ENCODE assay signal across 43 mouse cellular contexts in genomic region chr11:4041123-4041625, GRCm38 (mm10). TPM values are rescaled to one million over a fixed set of nuclear protein-coding genes. Genes with fewer than 3 reads are reported as not detected.
"Had no signal": no experiment of that assay in that cellular context is flagged by ENCODE, and none has a peak within 500 bp of the region (broad histone marks: within the 10 kb centered on the region; RNA-seq: fewer than 3 reads in every experiment).

No protein-coding gene starts in this region.

- DNase-seq: heart, postnatal 14 days; heart, postnatal 36 days; heart, postnatal 4 days; kidney, adult 11 months; kidney, adult 18-20 months; kidney, adult 2 months; kidney, adult 8-10 months; kidney, adult 9 months; kidney, postnatal 10 days; kidney, postnatal 14 days; kidney, postnatal 25 days; kidney, postnatal 36 days; kidney, postnatal 4 days; layer of hippocampus, adult 9-11 months; layer of hippocampus, postnatal 36 days had no signal

- ATAC-seq: hindbrain, embryonic 16.5 days; hindbrain, postnatal 0 days; inflammation-experienced regulatory T-cells, adult 6 months; intestine, embryonic 15.5 days; intestine, embryonic 16.5 days; intestine, postnatal 0 days had no signal

- H3K27ac ChIP-seq: heart, embryonic 13.5 days; heart, embryonic 15.5 days; hindbrain, embryonic 10.5 days; hindbrain, embryonic 12.5 days; hindbrain, embryonic 13.5 days; hindbrain, embryonic 14.5 days; hindbrain, embryonic 15.5 days; hindbrain, postnatal 0 days; intestine, embryonic 15.5 days; kidney, embryonic 15.5 days; kidney, postnatal 0 days; layer of hippocampus, adult 2 months; left cerebral cortex, adult 2 months had no signal

- H3K4me1 ChIP-seq: heart, embryonic 12.5 days; heart, embryonic 13.5 days; heart, embryonic 15.5 days; hindbrain, embryonic 10.5 days; hindbrain, embryonic 12.5 days; hindbrain, embryonic 13.5 days; hindbrain, embryonic 15.5 days; intestine, embryonic 15.5 days; kidney, embryonic 15.5 days had no signal

- H3K36me3 ChIP-seq: heart, embryonic 12.5 days; heart, embryonic 13.5 days; heart, embryonic 15.5 days; hindbrain, embryonic 10.5 days; hindbrain, embryonic 12.5 days; hindbrain, embryonic 13.5 days; hindbrain, embryonic 15.5 days; intestine, embryonic 15.5 days; kidney, embryonic 15.5 days had no signal

- H3K27me3 ChIP-seq: heart, embryonic 12.5 days; heart, embryonic 15.5 days; hindbrain, embryonic 12.5 days; hindbrain, embryonic 13.5 days; hindbrain, embryonic 15.5 days; intestine, embryonic 15.5 days; kidney, embryonic 15.5 days had no signal

- H3K9ac ChIP-seq: heart, embryonic 12.5 days; heart, embryonic 13.5 days; heart, embryonic 15.5 days; hindbrain, embryonic 12.5 days; hindbrain, embryonic 13.5 days; hindbrain, embryonic 14.5 days; hindbrain, embryonic 15.5 days; intestine, embryonic 15.5 days; kidney, embryonic 15.5 days had no signal

- H3K9me3 ChIP-seq: heart, embryonic 13.5 days; heart, embryonic 15.5 days; hindbrain, embryonic 10.5 days; hindbrain, embryonic 12.5 days; hindbrain, embryonic 13.5 days; hindbrain, embryonic 15.5 days; intestine, embryonic 15.5 days; kidney, embryonic 15.5 days had no signal

- H3K4me3 ChIP-seq: heart, embryonic 12.5 days; heart, embryonic 13.5 days; heart, embryonic 15.5 days; hindbrain, embryonic 10.5 days; hindbrain, embryonic 12.5 days; hindbrain, embryonic 13.5 days; hindbrain, embryonic 15.5 days; intestine, embryonic 15.5 days; kidney, embryonic 15.5 days; layer of hippocampus, adult 2 months; left cerebral cortex, adult 2 months had no signal

- H3K4me2 ChIP-seq: heart, embryonic 11.5 days; heart, embryonic 12.5 days; heart, embryonic 13.5 days; heart, embryonic 15.5 days; hindbrain, embryonic 12.5 days; hindbrain, embryonic 13.5 days; hindbrain, embryonic 14.5 days; hindbrain, embryonic 15.5 days; intestine, embryonic 15.5 days; kidney, embryonic 15.5 days had no signal

RNA-seq across cellular contexts. Expression of gene Sec14l4, which starts 9.9 kb away (rescaled TPM):
- total RNA-seq: heart, postnatal 4 days; hematopoietic stem cell, adult 5-6 weeks; hindbrain, postnatal 0 days; left cerebral cortex, adult 18-20 months; left cerebral cortex, adult 2 months had no signal
- polyA plus RNA-seq: heart, embryonic 11.5 days; heart, embryonic 12.5 days; heart, embryonic 13.5 days; heart, embryonic 14.5 days; heart, postnatal 0 days; hindbrain, embryonic 10.5 days; hindbrain, embryonic 11.5 days; hindbrain, embryonic 12.5 days; hindbrain, embryonic 13.5 days; hindbrain, embryonic 14.5 days; hindbrain, embryonic 15.5 days; hindbrain, embryonic 16.5 days; hindbrain, postnatal 0 days; inflammation-experienced regulatory T-cells, adult 6 months; kidney, embryonic 14.5 days; kidney, embryonic 15.5 days; kidney, postnatal 0 days had no signal

RNA-seq across cellular contexts. Expression of gene Sec14l3, which starts 23.5 kb away (rescaled TPM):
- total RNA-seq: heart, postnatal 25 days; heart, postnatal 36 days; heart, postnatal 4 days; hematopoietic stem cell, adult 5-6 weeks had no signal
- polyA plus RNA-seq: heart, embryonic 11.5 days; heart, embryonic 12.5 days; heart, embryonic 13.5 days; heart, embryonic 14.5 days; hindbrain, embryonic 10.5 days; hindbrain, embryonic 11.5 days; hindbrain, embryonic 12.5 days; inflammation-experienced regulatory T-cells, adult 6 months; intestine, embryonic 14.5 days; intestine, embryonic 15.5 days; intestine, embryonic 16.5 days; intestine, postnatal 0 days; kidney, embryonic 14.5 days; kidney, embryonic 15.5 days; kidney, postnatal 0 days; large intestine, adult 2 months had no signal

RNA-seq across cellular contexts. Expression of gene Gal3st1, which starts 57.7 kb away (rescaled TPM):
- polyA plus RNA-seq: heart, embryonic 14.5 days; inflammation-experienced regulatory T-cells, adult 6 months had no signal
